12 mouse cellular contexts compared by ENCODE assay signal in genomic region chr1:78204341-78204740, GRCm38 (mm10). TPM values are rescaled to one million over a fixed set of nuclear protein-coding genes. Genes with fewer than 3 reads are reported as not detected.
DNase-seq lines count a peak whose midpoint lies in the region; ATAC-seq and TF ChIP-seq lines count a peak whose summit lies in the region.
"Had no signal": no experiment of that assay in that cellular context is flagged by ENCODE, and none has a peak within 500 bp of the region (broad histone marks: within the 10 kb centered on the region; RNA-seq: fewer than 3 reads in every experiment).

No protein-coding gene starts in this region.

- H3K9ac ChIP-seq in kidney, embryonic 16.5 days (replicated peaks; ENCODE audit: low read length), result no peak overlapping the region
- H3K9ac ChIP-seq in hindbrain, embryonic 11.5 days (ENCODE audit: low read depth, low read length), result no peak overlapping the region
- no peak overlapping the region for H3K9ac ChIP-seq in intestine, postnatal 0 days (ENCODE audit: low read depth, low read length)
- no peak overlapping the region for H3K9ac ChIP-seq in neural tube, embryonic 13.5 days
- H3K9ac ChIP-seq: liver, embryonic 14.5 days had no signal

- H3K4me3 ChIP-seq in kidney, embryonic 16.5 days (ENCODE audit: low read length), result peak overlapping the region; percentile 43
- peak overlapping the region; percentile 33 for H3K4me3 ChIP-seq in hindbrain, embryonic 11.5 days (ENCODE audit: low read depth, low read length)
- H3K4me3 ChIP-seq in intestine, postnatal 0 days (ENCODE audit: low read depth, low read length), result peak overlapping the region; percentile 49
- H3K4me3 ChIP-seq in neural tube, embryonic 13.5 days, result peak overlapping the region; percentile 32; the same call in 1 of the 2 replicates

- 20% methylated on average over 4 of the region's 4 CpGs for WGBS in kidney, embryonic 16.5 days
- WGBS in hindbrain, embryonic 11.5 days, result 23% methylated on average over 4 of the region's 4 CpGs
- 14% methylated on average over 4 of the region's 4 CpGs for WGBS in intestine, postnatal 0 days
- 26% methylated on average over 4 of the region's 4 CpGs for WGBS in neural tube, embryonic 13.5 days

- H3K27me3 ChIP-seq in kidney, embryonic 16.5 days (ENCODE audit: insufficient read depth, low read length), result peaks cover 96% of the 10 kb centered on the region
- peaks cover 83% of the 10 kb centered on the region for H3K27me3 ChIP-seq in hindbrain, embryonic 11.5 days (ENCODE audit: control insufficient read depth, insufficient read depth, low read length)
- peaks cover 95% of the 10 kb centered on the region for H3K27me3 ChIP-seq in intestine, postnatal 0 days (replicated peaks; ENCODE audit: control insufficient read depth, insufficient read depth, low read length)
- peaks cover 96% of the 10 kb centered on the region for H3K27me3 ChIP-seq in neural tube, embryonic 13.5 days

- H3K4me1 ChIP-seq in kidney, embryonic 16.5 days (ENCODE audit: insufficient read depth, low read length), result no peaks in the 10 kb centered on the region; the same call in 1 of the 2 replicates
- peaks cover 3% of the 10 kb centered on the region; the same call in 1 of the 2 replicates for H3K4me1 ChIP-seq in hindbrain, embryonic 11.5 days (replicated peaks; ENCODE audit: control insufficient read depth, insufficient read depth, low read length)
- no peaks in the 10 kb centered on the region for H3K4me1 ChIP-seq in intestine, postnatal 0 days (replicated peaks; ENCODE audit: control insufficient read depth, insufficient read depth, low read length)
- H3K4me1 ChIP-seq in neural tube, embryonic 13.5 days (replicated peaks), result peaks cover 31% of the 10 kb centered on the region

- no peak for TF ChIP-seq CTCF in intestine, postnatal 0 days (IDR thresholded peaks at IDR 0.05; ENCODE audit: low read depth)

- H3K4me2 ChIP-seq in kidney, embryonic 16.5 days (replicated peaks; ENCODE audit: low read depth, low read length), result no peak overlapping the region
- H3K4me2 ChIP-seq in hindbrain, embryonic 11.5 days (replicated peaks; ENCODE audit: low read depth, low read length), result peak overlapping the region; percentile 55
- H3K4me2 ChIP-seq in intestine, postnatal 0 days (replicated peaks; ENCODE audit: low read depth), result peak overlapping the region; percentile 67; the same call in 1 of the 2 replicates
- H3K4me2 ChIP-seq in neural tube, embryonic 13.5 days, result peak overlapping the region; percentile 55

- no peak overlapping the region for H3K27ac ChIP-seq in kidney, embryonic 16.5 days (ENCODE audit: low read length)
- no peak overlapping the region for H3K27ac ChIP-seq in hindbrain, embryonic 11.5 days (ENCODE audit: low read depth, low read length)
- H3K27ac ChIP-seq in intestine, postnatal 0 days (ENCODE audit: low read depth, low read length), result no peak overlapping the region
- H3K27ac ChIP-seq in neural tube, embryonic 13.5 days (replicated peaks), result no peak overlapping the region
- H3K27ac ChIP-seq: liver, embryonic 14.5 days had no signal

- ATAC-seq in kidney, embryonic 16.5 days (ENCODE audit: low FRiP score, low TSS enrichment), result no peak
- ATAC-seq in hindbrain, embryonic 11.5 days (ENCODE audit: low FRiP score), result no peak
- no peak for ATAC-seq in intestine, postnatal 0 days
- no peak for ATAC-seq in neural tube, embryonic 13.5 days (ENCODE audit: low read depth)
- ATAC-seq in cerebellum, adult (ENCODE audit: insufficient number of reproducible peaks, low FRiP score, low TSS enrichment), result no peak

- no peak for DNase-seq in kidney, postnatal 10 days
- DNase-seq in hindbrain, embryonic 11.5 days (ENCODE audit: low spot score), result no peak
- DNase-seq in adrenal gland, postnatal 10 days, result no peak
- DNase-seq: gastrocnemius, postnatal 36 days had no signal

- no peaks in the 10 kb centered on the region for H3K9me3 ChIP-seq in kidney, embryonic 16.5 days (ENCODE audit: low read length)
- H3K9me3 ChIP-seq in hindbrain, embryonic 11.5 days (ENCODE audit: control insufficient read depth, low read length), result no peaks in the 10 kb centered on the region
- H3K9me3 ChIP-seq in intestine, postnatal 0 days (ENCODE audit: control insufficient read depth), result no peaks in the 10 kb centered on the region
- H3K9me3 ChIP-seq in neural tube, embryonic 13.5 days, result no peaks in the 10 kb centered on the region

- H3K36me3 ChIP-seq in kidney, embryonic 16.5 days (ENCODE audit: insufficient read depth, low read length), result no peaks in the 10 kb centered on the region
- no peaks in the 10 kb centered on the region for H3K36me3 ChIP-seq in hindbrain, embryonic 11.5 days (ENCODE audit: control insufficient read depth, insufficient read depth, low read length)
- no peaks in the 10 kb centered on the region for H3K36me3 ChIP-seq in intestine, postnatal 0 days (ENCODE audit: control insufficient read depth, insufficient read depth)
- no peaks in the 10 kb centered on the region for H3K36me3 ChIP-seq in neural tube, embryonic 13.5 days

RNA-seq across cellular contexts. Expression of gene Pax3, which starts 7.4 kb away (rescaled TPM):
- polyA plus RNA-seq in kidney, embryonic 16.5 days (2015; fragmentation: Nextera tagmentation; extraction: Ambion mirVana), result 0.05 TPM in 1 of 2 replicates, not detected in the other
- 48.3 and 49.2 TPM in 2 replicates for polyA plus RNA-seq in hindbrain, embryonic 11.5 days (2014; fragmentation: Nextera tagmentation; extraction: Ambion mirVana)
- not detected in 2 replicates for polyA plus RNA-seq in intestine, postnatal 0 days (2015; fragmentation: Nextera tagmentation; extraction: Ambion mirVana)
- 12.9 and 17.0 TPM in 2 replicates for polyA plus RNA-seq in neural tube, embryonic 13.5 days (2015; fragmentation: Nextera tagmentation; extraction: Ambion mirVana)
- total RNA-seq in adrenal gland, postnatal 10 days (2021), result under 1 TPM in 1 of 2 experiments, not detected in 1; 0.88 TPM
- total RNA-seq: gastrocnemius, postnatal 36 days; layer of hippocampus, adult 8-10 months; neutrophil, adult 5-6 weeks had no signal
- polyA plus RNA-seq: liver, embryonic 14.5 days; urinary bladder, adult 2 months had no signal

Comparison
In these comparisons a context has a peak if more than half of its experiments do, and no peak if none do; other contexts are left out.
1. RNA of gene Pax3, which starts 7.4 kb away (polyA plus RNA-seq): 48.3 to 49.2 TPM in hindbrain, embryonic 11.5 days and 12.9 to 17.0 TPM in neural tube, embryonic 13.5 days; 0.05 TPM in kidney, embryonic 16.5 days and not detected in intestine, postnatal 0 days; every median in the first group is over 10 times any median in the second.
2. Peak in every context shown above with its lines, with median percentiles within 50 percentile points of each other: H3K4me3 ChIP-seq.